Mouse (Mus musculus): ENCODE measurements around the gene Naa15.

Naa15 gene

DNA sequence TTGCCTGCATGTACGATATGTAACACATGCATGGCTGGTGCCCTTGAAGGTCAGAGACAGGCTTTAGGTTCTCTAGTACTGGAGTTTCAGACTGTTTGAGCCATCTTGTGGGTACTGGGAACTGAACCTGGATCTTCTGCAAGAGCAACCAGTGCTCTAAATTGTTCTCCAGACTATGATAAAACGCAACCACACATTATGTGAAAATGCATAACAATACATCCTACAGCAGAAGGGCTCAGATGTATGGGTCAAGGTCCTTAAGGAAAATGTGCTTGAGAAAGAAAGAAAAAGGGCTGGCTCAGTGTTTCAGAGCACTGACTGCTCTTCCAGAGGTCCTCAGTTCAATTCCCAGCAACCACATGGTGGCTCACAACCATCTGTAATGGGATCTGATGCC lies 21.3 kb upstream of the Naa15 start:
- CTCF ChIA-PET = no interaction called here

DNA sequence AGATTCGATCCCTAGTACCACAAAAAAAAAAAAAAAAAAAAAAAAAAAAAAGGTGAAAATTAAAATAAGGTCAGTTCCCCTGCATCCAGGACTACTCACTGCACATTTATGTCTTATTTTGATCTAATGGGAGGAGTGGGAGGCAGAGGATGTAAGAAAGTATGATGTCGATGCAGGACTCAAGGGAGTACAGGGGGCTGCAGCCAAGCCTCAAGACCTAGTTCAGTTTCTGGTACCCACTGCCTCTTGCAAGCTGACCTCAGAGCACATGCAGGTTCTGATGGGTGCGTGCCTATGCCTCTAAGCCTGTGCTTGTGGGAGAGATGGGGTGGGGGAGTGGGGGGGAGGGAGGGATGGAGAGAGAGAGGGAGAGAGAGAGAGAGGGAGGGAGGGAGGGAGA lies 20.1 kb upstream of the Naa15 start:
- CTCF ChIA-PET = interaction anchor here (0.7 kb wide), 1 partner anchor 179 kb away, joined by 25 read pairs; no protein-coding TSS in a partner anchor

DNA sequence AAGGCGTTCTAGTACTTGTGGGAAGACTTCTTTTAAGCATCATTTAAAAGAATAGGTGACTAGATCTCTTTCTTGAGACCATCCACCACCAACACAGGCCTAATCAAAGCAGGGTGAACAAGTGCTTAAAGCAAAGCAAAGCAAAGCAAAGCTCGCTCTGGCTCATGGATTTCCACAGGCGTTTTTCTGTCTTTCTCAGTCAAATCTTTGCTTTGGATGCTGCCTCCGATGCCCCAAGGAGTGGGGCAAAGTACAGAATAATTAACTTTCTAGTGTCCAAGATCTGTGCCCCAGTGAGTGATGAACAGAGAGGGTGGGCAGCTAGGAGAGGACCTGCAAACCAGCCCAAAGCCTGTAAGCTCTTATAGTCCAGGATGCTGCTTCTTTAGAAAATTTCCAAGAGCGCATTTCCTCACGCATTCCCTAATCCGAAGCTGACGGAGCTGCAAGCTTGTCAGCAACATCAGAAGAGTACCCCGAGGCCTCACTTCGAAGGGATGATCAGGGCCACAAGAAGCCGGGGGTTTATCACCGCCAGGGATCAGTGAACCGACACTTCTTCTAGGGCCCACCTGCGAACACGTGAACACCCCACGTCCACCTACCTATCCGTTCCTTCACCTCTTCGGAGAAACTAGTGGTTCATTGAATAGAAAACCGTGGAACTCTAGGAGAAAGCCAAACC lies 19.3 kb upstream of the Naa15 start:
- CTCF ChIA-PET = no interaction called here

DNA sequence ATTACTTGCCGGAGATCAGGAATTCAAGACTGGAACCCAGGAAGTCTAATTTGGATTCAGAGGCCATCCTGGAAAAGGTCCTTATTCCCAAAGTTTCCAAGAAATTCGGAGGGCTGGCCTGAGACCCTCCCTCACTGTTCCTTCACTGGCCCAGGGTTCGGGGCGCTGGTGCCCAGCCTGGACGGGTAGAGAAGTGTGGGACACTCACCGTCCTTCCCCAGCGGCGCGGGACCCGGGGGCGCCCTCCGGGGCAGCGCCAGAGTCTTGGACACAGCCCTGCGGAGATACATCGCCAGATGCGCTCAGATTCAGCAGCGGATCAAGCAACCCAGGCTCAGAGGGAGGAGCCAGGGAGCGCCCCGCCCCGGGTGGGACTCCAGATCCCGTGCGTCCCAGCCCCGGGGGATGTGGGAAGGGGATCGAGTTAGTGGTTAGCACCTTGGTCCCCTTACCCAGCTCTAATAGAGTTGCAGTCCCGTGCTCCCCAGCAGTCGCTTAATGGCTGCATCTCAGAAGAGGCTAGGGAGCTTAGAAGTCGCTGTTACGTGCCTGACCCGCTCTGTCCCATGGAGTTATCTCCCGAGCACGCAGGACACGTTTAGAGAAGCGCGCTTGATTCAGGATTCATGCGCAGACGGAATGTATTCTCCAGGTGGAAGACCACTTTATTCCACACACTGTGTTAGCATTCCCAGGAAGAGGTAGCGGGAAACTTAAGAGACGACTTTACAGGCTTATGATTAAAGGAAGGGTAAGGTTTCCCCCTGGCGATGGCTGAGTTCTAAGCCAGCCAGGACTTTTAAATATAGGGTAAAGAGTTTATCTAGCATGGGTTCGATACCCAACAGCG lies 18.5 kb upstream of the Naa15 start, which contains the start of gene Mgarp:
TSS of gene Mgarp (minus strand) at position 520 of the 850 bp plus-strand sequence.
- CTCF ChIA-PET = no interaction called here

DNA sequence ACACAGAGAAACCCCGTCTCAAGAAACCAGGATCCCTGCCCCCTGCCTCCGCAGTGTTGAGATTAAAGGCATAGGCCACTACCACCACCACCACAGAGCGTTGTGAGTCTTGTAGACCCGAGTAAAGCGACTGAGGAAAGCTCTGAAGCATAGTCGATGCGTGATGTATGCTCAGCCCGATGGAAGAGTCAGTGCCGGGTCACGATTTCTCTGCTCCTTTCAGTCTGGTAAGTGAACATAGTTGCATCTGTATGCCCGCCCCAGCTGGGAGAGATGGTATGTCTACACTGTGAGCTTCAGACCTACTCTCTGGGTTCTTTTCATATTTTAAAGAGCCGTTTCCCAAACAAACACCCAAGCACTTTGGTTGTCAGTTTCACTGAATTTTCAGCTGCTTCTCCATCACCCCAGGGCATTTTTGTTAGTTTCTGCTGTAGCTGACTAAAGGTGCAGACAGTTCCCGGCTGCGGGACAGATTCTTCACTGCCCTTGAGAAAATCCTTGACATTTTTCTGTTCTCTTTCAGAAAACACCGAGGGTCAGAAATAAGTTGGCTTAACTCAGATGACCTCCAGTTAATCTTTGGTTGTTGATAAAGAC lies 17.1 kb upstream of the Naa15 start:
- CTCF ChIA-PET = interaction anchor here (0.6 kb wide), 1 partner anchor 135 kb away, joined by 3 read pairs; no protein-coding TSS in a partner anchor

DNA sequence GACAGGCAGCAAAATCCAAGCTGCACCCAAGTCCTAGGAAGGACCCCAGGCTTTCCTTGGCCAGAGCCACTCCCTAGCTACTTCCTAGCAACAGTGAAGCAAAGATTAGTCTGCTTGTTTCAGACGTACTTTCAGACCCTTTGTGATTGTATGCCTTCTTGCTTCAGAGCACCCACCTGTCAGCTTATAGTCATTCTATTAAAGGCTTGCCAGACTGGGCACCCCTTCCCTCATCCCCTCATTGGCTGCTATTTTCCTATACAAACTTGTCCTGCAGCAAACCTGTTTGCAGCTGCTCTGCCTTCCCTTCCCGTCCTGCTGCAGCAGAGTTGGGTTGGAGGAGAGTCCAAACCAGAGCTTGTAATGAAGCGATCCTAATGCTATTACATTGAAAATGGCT lies 16.3 kb upstream of the Naa15 start:
- CTCF ChIA-PET = interaction anchor here (0.6 kb wide), 1 partner anchor 18 kb away, joined by 9 read pairs; no protein-coding TSS in a partner anchor

DNA sequence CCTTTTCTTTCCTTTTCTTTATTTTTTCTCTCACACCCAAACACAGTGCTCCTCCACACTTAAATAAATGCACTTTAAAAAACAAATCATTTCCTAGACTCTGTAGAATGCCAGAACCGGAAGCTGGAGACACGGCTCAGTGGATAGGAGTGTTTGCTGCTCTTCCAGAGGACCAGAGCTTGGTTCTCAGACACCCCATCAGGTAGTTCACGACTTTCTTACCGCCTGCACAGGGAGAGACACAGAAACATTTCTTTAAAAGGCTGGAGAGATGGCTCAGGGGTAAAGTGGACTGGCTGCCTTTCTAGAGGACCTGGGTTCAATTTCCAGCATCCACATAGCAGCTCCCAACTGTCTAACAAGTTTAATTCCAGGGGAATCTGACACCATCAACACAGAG lies 15.4 kb upstream of the Naa15 start:
- CTCF ChIA-PET = interaction anchor here (1.3 kb wide), 1 partner anchor 9 kb away, joined by 3 read pairs; the partner anchor contains the start of gene Ndufc1

DNA sequence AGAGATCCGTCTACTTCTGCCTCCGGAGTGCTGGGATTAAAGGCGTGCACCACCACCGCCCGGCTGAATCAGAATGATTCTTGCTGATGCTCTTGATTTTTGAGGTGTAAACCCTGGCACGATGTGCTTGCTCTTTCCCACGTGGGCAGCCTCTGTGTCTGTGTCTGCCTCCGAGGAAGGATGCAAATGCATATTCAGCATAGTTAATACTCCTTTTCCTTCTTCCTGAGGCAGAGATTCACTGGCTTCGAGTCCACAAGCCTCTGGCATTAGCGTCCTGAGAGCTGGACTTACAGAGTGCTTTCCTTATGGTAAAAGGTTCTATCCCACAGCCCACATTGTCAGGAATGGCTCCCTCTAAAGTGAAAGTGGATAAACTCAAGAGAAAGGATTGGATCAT lies 14.3 kb upstream of the Naa15 start:
- CTCF ChIA-PET = interaction anchor here (1.3 kb wide), 1 partner anchor 8 kb away, joined by 3 read pairs; the partner anchor contains the start of gene Ndufc1

DNA sequence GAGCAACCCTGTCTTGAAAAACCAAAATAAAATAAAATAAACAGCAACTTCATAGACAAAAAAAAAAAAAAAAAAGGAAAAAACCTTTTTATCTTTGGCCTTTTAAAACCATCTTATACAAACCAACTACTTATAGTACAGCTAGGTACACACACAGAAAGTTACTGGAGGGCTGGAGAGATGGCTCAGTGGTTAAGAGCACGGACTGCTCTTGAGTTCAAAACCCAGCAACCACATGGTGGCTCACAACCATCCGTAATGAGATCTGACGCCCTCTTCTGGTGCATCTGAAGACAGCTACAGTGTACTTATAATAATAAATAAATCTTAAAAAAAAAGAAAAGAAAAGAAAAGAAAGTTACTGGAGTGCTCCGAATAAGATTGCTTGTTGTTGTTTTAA lies 12.9 kb upstream of the Naa15 start:
- CTCF ChIA-PET = interaction anchor here (0.6 kb wide), 1 partner anchor 10 kb away, joined by 5 read pairs; no protein-coding TSS in a partner anchor

DNA sequence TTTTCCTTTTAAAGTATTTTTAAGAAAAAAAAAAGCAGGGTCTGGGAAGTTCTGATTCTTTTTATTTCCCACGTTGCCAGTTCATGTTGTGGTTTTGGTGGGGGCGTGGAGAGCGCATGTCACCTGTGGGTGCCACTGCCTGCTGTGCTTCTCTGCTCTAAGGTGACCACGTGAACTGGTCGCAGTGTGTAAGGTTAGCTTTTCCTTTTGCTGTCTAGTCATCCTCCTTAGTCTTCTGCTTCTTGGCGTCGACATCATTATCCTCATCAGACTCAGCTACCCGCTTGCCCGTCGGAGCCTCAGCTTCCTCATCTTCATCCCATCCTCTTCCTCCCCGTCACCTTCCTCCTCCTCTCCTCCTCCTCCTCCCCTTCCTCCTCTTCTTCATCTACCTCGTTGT lies 12.3 kb upstream of the Naa15 start:
- CTCF ChIA-PET = interaction anchor here (0.6 kb wide), 1 partner anchor 10 kb away, joined by 5 read pairs; no protein-coding TSS in a partner anchor

DNA sequence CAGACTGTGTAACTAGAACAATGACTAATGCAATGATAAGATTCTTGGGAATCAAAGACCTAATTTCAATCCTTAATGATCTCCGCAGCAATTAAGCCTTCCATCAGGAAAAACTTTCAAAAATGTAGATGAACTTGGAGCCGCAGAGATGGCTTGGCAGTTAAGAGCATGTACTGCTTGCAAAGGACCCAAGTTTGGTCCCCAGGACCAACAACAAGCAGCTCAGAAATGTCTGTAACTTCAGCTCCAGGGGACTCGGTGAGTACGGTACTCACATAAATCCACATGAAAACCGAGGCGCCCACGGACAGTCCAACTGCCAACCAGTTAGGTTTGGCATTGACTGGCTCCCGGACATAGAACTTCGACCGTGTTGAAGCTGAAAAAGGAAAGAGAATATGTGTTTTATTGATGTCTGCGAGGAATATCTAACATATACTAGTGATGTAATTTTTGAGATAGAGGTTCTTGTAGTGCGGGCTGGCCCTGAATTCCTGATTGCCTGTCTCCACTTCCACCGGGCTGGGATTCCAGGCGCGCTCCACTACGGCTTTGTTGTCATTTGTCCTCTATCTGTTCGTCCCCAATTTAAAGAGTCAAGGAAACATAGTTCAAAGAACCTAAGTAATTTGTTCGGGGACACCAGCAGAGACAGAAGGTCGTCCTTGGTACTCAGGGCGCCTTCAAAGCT lies 6.9 kb upstream of the Naa15 start:
- CTCF ChIA-PET = interaction anchor here (0.9 to 1.3 kb wide), 2 partner anchors 8 to 178 kb away, joined by 3 read pairs; no protein-coding TSS in a partner anchor

DNA sequence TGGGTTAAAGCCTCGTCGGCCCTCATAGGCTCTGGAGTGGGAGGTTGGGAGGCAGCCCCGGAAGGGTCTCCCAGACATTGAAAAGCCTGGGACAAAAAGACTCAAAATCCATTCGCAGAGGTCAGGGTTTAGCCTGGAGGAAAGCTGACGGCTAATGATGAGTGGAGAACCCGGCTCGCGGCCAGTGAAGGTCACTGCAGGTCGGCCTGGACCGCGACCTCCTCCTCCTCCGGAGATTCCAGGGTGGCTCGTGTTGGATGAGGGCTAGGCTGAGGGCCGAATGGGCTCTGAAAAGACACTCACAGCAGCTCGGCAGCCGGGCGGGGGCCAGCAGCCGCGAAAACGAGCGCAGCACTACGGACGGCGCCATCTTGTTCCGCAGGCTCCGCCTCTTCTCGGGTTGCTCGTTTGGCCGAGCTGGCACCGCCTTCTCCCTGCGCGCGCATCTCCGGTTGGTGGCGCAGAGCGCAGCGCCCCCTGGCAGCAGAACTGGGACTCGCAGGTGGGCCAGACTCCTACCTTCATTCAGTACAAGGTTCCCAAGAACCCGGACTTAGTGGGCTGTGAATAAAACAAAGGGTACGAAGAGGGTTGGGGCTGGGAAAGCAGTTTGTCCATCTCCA lies 6.3 kb upstream of the Naa15 start, which contains the start of gene Ndufc1:
TSS of gene Ndufc1 (minus strand) at position 428 of the 623 bp plus-strand sequence.
- CTCF ChIA-PET = interaction anchor here (0.9 to 1.3 kb wide), 2 partner anchors 9 to 178 kb away, joined by 3 read pairs; no protein-coding TSS in a partner anchor

DNA sequence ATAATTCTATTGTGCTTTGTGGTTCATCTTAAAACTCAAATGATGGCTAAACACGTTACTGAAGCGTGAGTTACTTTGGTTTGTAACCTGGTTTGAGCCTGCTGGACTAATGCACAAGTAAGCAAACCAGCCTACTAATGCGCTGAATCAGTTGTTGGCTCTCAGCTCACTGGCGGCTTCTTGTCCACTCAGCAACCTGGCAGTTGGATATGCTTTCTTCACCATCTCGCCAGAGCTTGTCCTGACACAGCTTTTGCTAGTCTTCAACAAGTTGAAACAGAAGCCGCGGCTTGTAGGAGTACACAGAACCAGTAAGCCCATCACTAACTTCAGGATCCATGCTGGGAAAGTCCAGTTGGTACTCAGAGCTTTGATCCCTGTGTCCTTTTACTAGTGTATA lies 2.5 kb upstream of the Naa15 start:
- CTCF ChIA-PET = interaction anchor here (0.6 to 0.7 kb wide), 4 partner anchors 10 to 251 kb away, joined by 4 to 6 read pairs (median 5); no protein-coding TSS in a partner anchor

DNA sequence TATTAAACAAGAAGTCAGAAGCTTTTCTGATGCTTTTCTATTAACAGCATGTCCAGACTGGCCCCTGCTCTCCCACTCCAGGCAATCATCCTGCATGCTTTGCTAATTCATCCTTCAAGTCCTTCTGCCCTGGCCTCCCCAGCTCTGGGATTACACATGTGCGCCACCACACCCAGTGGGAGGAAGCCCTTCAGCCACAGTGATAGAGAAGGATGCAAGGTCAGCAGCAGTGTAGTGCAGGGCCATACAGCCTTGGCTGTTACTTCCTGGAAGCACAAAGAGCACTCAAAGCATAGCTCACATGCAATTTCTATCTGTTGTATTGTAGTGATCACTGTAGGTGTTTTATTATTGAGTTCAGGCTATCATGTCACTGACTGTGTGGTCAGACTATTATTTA lies 1.7 kb upstream of the Naa15 start:
- CTCF ChIA-PET = interaction anchor here (0.6 to 0.7 kb wide), 2 partner anchors 16 to 99 kb away, joined by 3 to 4 read pairs; no protein-coding TSS in a partner anchor

DNA sequence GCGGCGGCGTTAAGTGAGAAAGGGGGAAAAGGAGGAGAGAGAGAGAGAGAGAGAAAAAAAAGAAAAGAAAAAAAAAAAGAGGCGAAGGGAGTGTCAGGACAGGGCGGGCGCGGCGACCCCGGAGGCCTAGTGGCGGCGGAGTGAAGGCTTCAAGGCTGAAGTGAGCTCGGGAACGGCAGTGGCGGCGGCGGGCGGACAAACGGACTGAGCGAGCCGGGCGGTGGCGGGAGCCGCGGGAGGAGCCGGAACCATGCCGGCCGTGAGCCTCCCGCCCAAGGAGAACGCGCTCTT lies 1.1 kb downstream of the Naa15 start:
- CTCF ChIA-PET = interaction anchor here (0.7 kb wide), 1 partner anchor 1368 kb away, joined by 3 read pairs; no protein-coding TSS in a partner anchor

DNA sequence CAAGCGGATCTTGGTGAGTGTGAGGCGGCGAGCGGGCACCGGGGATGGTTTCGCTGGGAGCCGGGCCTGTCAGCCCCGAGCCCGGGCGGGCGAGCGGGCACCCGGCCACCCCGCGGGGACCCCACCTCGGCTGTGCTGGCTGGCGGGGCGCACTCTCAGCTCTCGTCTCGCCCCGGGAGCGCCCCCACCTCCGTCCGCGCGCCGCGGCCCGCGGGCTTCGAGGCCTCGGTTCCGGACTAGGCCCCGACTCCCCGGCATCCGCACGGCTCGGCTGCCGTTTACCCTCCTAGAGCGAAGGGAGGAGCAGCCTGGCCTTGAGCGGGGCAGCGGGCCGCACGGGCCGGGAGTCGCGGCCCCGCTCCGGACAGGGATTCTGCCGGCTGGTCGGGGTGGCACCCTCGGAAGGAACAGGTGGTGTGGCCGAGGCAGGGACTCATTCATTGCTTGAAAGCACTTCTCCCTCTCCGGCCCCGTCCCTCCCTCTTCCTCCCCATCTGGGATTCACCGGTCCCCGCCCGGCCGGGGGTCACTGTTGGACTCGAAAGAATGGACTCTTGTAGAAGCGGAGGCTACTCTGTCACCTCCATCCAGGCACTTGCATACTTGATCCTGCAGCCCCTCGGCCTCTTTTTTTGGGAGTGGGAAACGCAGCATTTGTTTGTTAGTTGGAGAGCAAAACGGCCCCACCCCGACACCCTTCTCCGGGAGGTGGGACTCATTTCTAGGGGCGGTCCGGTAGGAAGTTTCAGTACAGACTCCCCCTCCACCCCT lies 1.6 kb downstream of the Naa15 start:
- CTCF ChIA-PET = interaction anchor here (0.7 kb wide), 3 partner anchors 18 to 1367 kb away, joined by 3 to 9 read pairs (median 3); no protein-coding TSS in a partner anchor

DNA sequence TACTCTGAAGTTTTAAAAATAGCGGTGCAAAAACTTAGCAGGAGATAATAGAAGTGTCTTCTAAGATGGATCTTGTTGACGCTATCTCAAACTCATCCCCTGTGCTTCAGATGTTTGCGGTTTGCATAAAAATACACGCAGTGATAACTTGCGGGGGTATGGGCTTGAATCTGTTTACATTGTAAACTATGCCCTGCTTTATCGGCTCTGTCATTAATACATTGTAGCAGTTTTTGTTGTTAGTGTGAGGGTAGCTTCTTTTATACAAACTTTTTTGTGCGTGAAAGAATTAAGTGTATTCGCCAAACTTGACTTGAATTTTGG lies 2.1 kb downstream of the Naa15 start:
- CTCF ChIA-PET = interaction anchor here (0.6 to 0.7 kb wide), 3 partner anchors 9 to 152 kb away, joined by 3 to 9 read pairs (median 4); no protein-coding TSS in a partner anchor

DNA sequence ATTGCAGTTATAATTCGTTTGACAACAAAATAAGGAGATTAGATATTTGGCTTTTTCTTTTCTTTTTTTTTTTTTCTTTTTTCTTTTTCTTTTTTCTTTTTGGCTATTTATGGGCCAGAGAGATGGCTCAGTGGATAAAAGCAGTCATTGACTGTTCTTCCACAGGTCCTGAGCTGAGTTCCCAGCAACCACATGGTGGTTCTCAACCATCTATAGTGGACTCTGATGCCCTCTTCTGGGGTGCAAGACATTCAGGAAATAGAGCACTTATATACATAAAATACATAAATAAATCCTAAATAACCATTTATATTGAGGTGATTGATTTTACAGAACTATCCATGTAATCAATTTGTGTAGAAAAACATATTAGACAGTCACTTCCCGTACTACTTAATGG lies 2.5 kb downstream of the Naa15 start:
- CTCF ChIA-PET = interaction anchor here (0.6 to 1.1 kb wide), 5 partner anchors 8 to 152 kb away, joined by 3 to 9 read pairs (median 4); no protein-coding TSS in a partner anchor

DNA sequence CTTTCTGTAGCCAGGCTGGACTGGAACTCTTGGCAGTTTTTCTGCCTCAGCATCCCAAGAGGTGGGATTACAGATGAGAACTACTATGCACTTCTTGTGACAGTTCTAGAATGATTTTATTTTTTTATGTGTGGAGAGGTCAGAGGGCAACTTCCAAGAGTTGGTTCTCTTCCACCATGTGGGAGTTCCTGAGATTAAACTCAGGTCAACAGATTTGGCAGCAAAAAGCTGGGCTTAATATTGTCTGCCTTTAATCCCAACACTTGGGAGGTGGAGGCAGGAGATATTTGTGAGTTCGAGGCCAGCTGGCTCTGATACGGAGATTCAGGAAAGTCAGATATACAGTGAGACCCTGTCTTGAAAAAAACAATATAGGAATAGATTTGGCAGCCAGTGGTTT lies 3.0 kb downstream of the Naa15 start:
- CTCF ChIA-PET = interaction anchor here (0.6 to 1.1 kb wide), 2 partner anchors 8 to 10 kb away, joined by 3 to 4 read pairs; no protein-coding TSS in a partner anchor

DNA sequence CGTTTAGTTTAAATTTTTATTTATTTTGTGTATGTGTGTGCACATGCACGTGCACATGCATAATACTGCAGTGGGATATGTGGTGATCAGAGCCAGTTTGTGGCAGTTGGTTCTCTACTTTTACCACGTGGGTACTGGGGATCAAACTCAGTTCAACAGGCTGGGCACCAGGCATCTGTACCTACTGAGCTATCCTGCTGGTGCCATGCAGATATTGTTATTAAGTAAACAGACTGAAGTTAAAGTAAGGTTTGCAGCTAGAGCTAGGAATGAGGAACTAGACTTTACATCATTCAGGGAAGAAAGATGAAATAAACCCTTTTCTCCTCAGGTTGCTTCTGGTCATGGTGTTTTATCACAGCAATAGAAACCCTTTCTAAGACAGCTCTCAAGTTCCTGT lies 7.0 kb downstream of the Naa15 start:
- CTCF ChIA-PET = no interaction called here
